ENCODE assay signal across 8 mouse cellular contexts in the genomic region with DNA sequence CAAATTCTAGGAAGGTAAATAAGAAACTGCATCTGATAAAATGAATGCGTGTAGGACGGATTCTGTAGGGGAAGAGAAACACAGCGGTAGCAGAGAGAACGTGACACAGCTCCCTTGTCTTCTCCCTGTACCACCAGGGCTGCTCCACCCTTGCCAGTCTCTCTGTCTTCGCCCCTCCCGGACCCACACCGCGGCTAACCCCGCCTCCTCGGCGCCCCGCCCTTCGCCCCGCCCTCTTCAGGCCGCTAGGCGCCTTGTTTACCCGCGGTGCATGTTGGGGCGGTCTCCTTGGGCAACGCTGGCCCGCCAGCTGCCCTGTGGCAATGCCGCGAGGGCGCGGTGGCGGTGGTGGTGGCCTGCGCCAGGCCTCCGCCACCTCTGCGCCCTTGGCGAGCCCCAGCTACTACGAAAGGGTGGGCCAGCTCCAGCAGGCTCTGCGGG. TPM values are rescaled to one million over a fixed set of nuclear protein-coding genes. Genes with fewer than 3 reads are reported as not detected.
DNase-seq lines count a peak whose midpoint lies in the region; ATAC-seq lines count a peak whose summit lies in the region.

A gene (plus strand): TSS at position 266 of the 441 bp plus-strand sequence.

- H3K4me2 ChIP-seq in intestine, embryonic 15.5 days (replicated peaks), result peak within 1 kb of the TSS; percentile 69

- intact Hi-C loops in left cerebral cortex, postnatal 14 days (cut with DNase I), result no loop called here

- no peaks in the 10 kb centered on the region for H3K36me3 ChIP-seq in intestine, embryonic 15.5 days

- no peaks in the 10 kb centered on the region for H3K27me3 ChIP-seq in intestine, embryonic 15.5 days (replicated peaks)

- peak; percentile 99 for DNase-seq in adrenal gland, adult 2 months
- peak; percentile 95 for DNase-seq in embryo, embryonic 11 days
- peak; percentile 95 for DNase-seq in gastrocnemius, postnatal 25 days
- peak; percentile 88 to 91 for DNase-seq in left cerebral cortex, postnatal 14 days (ENCODE audit: low spot score in 2 of 2)
- DNase-seq in right cerebral cortex, postnatal 14 days, result peak; percentile 86
- peak; percentile 91 for DNase-seq in urinary bladder, postnatal 25 days (ENCODE audit: low spot score)

- H3K4me1 ChIP-seq in intestine, embryonic 15.5 days (replicated peaks), result no peaks in the 10 kb centered on the region

- ATAC-seq in intestine, embryonic 15.5 days, result peak; percentile 100
- ATAC-seq in megakaryocyte-erythroid progenitor cell, adult 5-6 weeks (replicated peaks; ENCODE audit: low FRiP score, low TSS enrichment, poor library complexity, severe bottlenecking), result peak; percentile 98

- WGBS in intestine, embryonic 15.5 days, result under 1% methylated on average over 32 of the region's 32 CpGs

- no peaks in the 10 kb centered on the region for H3K9me3 ChIP-seq in intestine, embryonic 15.5 days

- peak within 1 kb of the TSS; percentile 94 for H3K4me3 ChIP-seq in intestine, embryonic 15.5 days (replicated peaks)

- peak within 1 kb of the TSS; percentile 58 for H3K27ac ChIP-seq in intestine, embryonic 15.5 days

- H3K9ac ChIP-seq in intestine, embryonic 15.5 days, result peak within 1 kb of the TSS; percentile 79

RNA-seq across cellular contexts. Expression of the gene that starts here (rescaled TPM):
- 10 to 100 TPM; 48.2 to 50.0 TPM for total RNA-seq in adrenal gland, adult 2 months (2021)
- polyA plus RNA-seq in adrenal gland, adult 2 months (2012; rRNA removed), result 1.5 TPM in 2 replicates
- total RNA-seq in gastrocnemius, postnatal 25 days (2021), result 10 to 100 TPM; 33.9 to 37.8 TPM
- 22.2 and 24.2 TPM in 2 replicates for polyA plus RNA-seq in intestine, embryonic 15.5 days (2015; fragmentation: Nextera tagmentation; extraction: Ambion mirVana)
- 10 to 100 TPM; 11.2 to 11.5 TPM for total RNA-seq in left cerebral cortex, postnatal 14 days (2021)
- total RNA-seq in megakaryocyte-erythroid progenitor cell, adult 5-6 weeks (2014; fragmentation: Nextera tagmentation), result 23.7 and 27.4 TPM in 2 replicates
- total RNA-seq in megakaryocyte-erythroid progenitor cell, adult 5-6 weeks (2017), result 14.7 and 30.1 TPM in 2 replicates

Comparison
In these comparisons a context has a peak if more than half of its experiments do, and no peak if none do; other contexts are left out.
1. Peak in every context shown above with its lines: DNase-seq, ATAC-seq, H3K4me3 ChIP-seq and H3K27ac ChIP-seq.